Mouse (Mus musculus) heart, postnatal 10 days (tissue): Measurements from ENCODE around the gene Saysd1. TPM values are rescaled to one million over a fixed set of nuclear protein-coding genes. Genes with fewer than 3 reads are reported as not detected.
"Not testable (repeated sequence)": the region's sequence is repeated elsewhere in the genome, so short reads cannot be mapped to it uniquely, and the experiment has no call there.

Experiments used
- DNase-seq, 2 experiments: peaks; one replicate each; pipeline ENCODE4 v3.0.0; 2021
- intact Hi-C: fragments of 180-260 bp; cut with DNase I; formaldehyde crosslinking; loops from one replicate; pipeline ENCODE4 v1.15.1; 2025
- total RNA-seq, 2 experiments: library from RNA; stranded (reverse); gene quantifications; 2 replicates each; pipeline ENCODE4 v1.2.3; 2021

The Saysd1 gene
- total RNA-seq, 2 experiments from 2014 or later, result 2.5 to 2.8 TPM

DNA sequence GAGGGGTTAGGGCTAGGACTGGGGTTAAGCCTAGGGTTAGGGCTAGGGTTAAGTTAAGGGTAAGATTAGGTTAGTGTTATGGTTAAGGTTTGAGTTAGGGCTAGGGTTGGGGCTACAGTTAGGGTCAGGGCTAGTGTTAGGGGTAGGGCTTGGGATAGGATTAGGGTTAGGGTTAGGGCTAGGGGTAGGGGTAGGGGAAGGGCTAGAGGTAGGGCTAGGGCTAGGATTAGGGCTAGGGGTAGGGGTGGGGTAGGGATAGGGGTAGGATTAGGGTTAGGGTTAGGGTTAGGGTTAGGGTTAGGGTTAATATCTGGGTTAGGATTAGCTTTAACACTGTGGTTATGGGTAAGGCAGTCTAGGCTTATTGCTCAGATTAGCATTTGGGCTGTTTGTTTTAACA, 73.6 kb downstream of the Saysd1 start:
- no peak for DNase-seq
- intact Hi-C loops, result loop anchor here (5.0 kb wide), 1 partner anchor 147 kb away; no protein-coding TSS in a partner anchor

DNA sequence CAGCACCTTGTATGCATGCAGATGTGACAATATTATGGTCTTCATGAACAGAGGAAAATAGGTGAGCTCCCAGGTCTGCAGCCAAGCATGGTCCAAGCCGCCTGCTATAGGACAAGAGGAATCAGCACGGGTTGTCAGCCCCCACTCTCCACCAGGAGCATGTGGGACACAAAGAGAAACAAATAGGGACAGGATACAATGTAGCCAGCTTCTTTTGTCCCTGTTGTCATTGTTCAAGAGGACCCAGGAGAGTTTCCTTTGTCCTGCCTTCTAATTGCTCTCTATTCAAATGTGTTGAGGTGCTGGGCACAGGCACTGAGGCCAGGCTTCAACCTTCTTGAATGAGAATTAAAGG, 89.9 kb downstream of the Saysd1 start:
- DNase-seq, result no peak
- intact Hi-C loops, result no loop called here

DNA sequence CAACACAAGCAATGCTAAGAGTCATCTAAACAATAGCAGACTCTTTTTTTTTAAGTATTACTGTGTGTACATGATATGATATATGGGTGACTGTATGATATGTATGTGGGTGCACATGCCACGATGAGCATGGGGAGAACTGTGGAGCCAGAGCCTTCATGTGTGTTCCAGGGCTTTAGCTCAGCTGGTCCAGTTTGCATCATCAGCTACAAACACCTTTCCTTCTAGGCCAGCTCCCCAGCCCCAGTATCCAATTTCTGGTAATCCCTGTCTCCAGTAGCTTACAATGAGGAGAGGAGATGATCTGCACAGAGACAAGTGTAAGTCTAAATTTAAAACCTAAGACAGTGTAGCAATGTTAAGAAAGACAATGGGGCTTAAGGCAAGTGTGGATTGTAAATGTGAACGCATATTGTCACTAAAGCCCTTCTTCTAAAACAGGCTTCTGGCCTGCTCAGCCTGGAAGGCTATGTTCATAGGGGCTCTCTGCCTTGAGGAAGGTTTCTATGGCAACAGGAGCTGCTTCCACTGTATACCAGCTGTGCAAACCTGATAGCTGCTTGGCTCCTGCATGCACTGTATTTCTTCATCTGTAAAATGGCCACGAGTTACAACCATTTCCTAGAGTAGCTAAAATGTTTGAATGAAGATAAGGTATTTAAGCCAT, 90.4 kb downstream of the Saysd1 start:
- DNase-seq, result no peak
- intact Hi-C loops, result no loop called here

DNA sequence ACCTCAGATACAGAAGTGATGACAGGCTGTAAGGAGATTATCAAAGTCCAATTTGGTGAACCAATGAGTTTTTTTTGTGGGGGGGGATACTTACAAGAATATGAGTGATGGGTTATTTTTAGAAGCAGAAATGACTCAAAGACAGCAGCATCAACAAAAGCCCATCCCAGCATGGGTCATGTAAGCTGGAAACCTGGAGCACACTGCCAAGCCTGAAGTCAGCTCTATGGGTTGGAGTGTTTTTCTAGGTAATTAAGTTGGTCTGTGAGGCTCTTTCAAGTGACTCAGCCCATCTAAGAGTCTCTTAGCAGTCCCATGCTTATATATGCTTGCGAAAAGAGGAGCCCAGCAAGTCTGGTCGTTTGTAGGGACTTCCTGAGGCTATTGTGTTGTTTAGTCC, 91.0 kb downstream of the Saysd1 start:
- intact Hi-C loops, result no loop called here
- no peak for DNase-seq

DNA sequence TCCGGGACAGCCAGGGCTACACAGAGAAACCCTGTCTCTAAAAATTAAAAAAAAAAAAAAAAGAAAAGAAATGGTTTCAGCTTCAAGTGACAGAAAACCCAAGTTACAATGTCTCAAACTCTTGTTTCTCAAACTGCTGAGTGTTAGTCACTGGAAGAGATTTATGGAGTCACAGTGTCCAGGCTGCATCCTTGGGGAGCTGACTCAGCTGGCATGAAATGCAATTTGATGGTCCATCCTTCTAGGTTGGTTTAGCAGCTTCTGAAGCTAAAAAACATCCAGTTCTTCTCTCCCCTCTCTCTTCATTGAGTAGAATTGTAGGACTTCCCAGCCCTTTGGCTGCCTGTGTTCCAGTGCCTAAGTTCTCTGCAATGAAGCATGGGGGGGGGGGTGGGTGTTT, 94.3 kb downstream of the Saysd1 start:
- intact Hi-C loops, result no loop called here

DNA sequence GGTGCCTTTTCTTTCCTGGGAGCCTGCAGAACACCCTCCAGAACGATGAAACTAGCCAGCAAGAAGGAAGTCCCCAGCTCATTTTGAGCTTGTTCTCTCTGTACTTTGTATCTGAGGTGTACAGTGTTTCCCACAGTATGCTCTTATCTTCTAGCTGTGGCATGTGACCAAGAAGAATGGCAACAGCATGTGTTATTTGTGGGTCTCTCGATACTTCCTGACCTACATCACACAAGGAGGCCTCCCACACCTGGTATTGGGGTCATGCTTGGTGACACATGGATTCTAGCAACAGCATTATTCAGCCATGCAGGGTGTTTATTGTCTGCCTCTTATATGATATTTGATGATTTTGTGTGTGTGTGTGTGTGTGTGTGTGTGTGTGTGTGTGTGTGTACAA, 96.5 kb downstream of the Saysd1 start:
- intact Hi-C loops, result no loop called here
- DNase-seq, result no peak

More for the DNA sequence above, 94.3 kb downstream of the Saysd1 start:
- DNase-seq, result no peak

DNA sequence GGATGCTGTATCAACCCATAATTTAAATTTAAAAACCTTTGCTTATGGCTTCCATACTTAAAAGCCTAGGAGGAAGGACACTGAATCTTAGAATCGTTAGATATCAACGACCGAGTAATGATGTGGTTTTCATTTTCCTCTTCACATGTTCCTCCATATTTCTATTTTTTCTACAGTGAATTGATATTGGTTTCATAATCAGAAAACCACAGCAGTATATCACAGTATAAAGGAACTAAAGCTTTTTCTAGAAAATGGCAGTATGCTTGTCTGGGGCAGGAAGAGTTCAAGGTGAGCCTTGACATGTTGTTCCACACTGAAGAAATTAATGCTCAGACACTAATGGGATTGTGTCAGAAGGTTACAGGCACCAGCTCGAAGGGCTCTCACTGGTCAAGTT, 97.4 kb downstream of the Saysd1 start:
- intact Hi-C loops, result no loop called here
- no peak for DNase-seq

DNA sequence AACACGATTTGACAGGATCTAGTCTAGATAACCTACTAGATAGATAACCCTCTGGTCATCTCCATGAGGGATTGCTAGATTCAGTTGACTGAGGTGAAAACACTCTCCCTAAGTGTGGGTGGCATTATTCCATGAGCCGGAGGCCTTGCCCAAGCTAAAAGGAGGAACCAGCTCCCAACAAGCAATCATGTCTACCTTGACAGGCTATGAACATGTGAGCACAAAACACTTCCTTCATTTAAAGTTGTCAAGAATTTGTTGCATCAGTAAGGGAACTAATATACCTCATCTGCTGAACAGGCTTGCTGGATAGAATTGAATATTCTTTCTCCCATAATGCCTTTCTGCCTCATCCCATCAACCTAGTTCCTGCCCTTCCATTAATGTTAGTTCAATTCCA, 98.5 kb downstream of the Saysd1 start:
- intact Hi-C loops, result no loop called here
- DNase-seq, result no peak

DNA sequence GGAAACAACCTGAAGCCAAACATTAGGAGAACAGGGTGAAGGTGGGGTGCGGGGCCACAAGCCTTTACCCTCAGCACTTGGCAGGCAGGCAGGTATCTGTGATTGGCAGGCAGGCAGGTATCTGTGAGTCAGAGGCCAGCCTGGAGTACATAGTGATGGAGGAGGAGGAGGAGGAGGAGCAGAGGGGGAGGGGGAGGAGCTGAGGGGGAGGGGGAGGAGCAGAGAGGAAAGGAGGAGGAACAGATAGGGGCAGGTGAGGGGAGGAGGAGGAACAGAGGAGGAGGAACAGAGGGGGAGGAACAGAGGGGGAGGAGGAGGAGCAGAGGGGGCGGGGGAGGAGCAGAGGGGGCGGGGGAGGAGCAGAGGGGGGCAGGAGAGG, 105.6 kb downstream of the Saysd1 start:
- intact Hi-C loops, result loop anchor here (5.0 kb wide), 1 partner anchor 55 kb away; the partner anchor contains the start of gene Gng2
- no peak for DNase-seq

DNA sequence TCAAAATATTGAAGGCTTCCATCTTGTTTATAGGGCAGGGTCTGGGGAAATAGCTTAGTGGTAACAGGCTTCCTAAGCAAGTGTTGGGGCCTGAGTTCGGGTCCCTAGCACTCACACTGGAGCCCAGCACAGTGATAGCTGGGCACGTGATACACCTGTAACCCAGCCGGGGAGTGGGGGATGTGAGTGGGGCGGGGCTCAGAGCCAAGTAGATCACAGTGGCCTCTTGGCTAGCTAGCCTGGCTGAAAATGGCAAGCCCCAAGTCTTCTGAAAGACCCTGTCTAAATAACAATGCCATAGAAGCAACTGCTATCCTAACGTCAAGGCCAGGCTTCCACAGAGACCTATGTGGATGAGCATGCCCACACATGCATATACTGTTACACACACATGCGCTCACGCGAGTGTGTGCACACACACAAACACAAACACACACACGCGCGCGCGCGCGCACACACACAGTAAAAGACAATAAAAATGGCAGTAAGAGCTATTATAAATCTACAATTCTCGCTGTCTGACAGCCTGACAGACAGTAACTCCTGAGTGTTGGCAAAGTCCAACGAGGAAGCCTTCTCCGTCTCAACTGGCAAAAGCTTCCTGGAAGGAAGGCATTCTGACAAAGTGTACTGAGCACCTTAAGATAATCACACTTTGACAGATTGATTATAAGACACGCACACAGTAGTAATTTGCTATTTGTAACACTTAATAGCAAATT, 106.2 kb downstream of the Saysd1 start:
- DNase-seq, result no peak
- intact Hi-C loops, result loop anchor here (5.0 kb wide), 1 partner anchor 55 kb away; the partner anchor contains the start of gene Gng2

DNA sequence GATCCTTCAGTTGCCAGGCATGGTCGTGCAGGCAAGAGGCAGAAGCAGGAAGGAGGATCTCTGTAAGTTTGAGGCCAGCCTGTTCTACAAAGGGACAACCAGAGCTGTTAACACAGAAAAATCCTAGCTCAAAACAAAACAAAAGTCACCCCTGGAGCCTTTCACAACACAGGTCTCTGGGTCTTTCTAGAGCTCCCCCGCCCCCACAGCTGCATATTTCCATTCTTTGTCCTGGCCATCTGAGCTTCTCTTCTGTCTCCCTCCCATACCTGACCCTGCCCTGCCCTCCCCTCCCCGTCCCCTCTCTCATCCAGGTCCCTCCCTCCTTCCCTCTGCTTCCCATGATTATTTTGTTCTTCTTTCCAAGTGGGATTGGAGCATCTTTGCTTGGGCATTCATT, 108.7 kb downstream of the Saysd1 start:
- intact Hi-C loops, result loop anchor here (5.0 kb wide), 1 partner anchor 52 kb away; the partner anchor contains the start of gene Gng2
- no peak for DNase-seq

DNA sequence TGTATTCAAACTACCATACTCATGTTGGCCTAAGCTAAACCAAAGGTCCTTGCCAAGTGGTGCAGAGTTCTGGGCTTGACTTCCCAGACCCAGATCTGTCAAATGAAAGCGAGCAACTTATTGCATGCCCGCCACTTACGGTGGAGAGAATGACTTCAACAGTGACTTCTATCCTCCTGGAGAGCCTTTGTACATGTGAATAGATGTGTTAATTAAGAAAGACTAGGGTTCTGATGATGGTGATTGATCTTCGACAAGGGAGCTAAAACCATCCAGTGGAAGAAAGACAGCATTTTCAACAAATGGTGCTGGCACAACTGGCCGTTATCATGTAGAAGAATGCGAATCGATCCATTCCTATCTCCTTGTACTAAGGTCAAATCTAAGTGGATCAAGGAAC, 110.9 kb downstream of the Saysd1 start:
- DNase-seq, intact Hi-C loops: not testable (repeated sequence)

Other genes starting within 250 kb of the Saysd1 start
- 10 to 100 TPM; 20.7 to 30.5 TPM for gene Gng2, start 160.9 kb downstream of the Saysd1 start, total RNA-seq
- 1 to 10 TPM; 1.1 to 1.4 TPM for gene Kcnk5, start 43.3 kb upstream of the Saysd1 start, total RNA-seq
- gene Kcnk16, start 130.7 kb upstream of the Saysd1 start, total RNA-seq, result not detected
- gene Nudt13, start 156.2 kb upstream of the Saysd1 start, total RNA-seq, result 10 to 100 TPM; 23.3 to 27.0 TPM
- 10 to 100 TPM; 31.4 to 31.8 TPM for gene Ecd, start 209.6 kb upstream of the Saysd1 start, total RNA-seq
- 10 to 100 TPM; 33.9 to 34.6 TPM for gene Fam149b, start 209.6 kb upstream of the Saysd1 start, total RNA-seq